Mouse (Mus musculus): Measurements from ENCODE around the gene Rhoa. TPM values are rescaled to one million over a fixed set of nuclear protein-coding genes. Genes with fewer than 3 reads are reported as not detected.

Rhoa gene
- polyA plus RNA-seq, 1 experiment from 2014 or later, result 151 TPM

DNA sequence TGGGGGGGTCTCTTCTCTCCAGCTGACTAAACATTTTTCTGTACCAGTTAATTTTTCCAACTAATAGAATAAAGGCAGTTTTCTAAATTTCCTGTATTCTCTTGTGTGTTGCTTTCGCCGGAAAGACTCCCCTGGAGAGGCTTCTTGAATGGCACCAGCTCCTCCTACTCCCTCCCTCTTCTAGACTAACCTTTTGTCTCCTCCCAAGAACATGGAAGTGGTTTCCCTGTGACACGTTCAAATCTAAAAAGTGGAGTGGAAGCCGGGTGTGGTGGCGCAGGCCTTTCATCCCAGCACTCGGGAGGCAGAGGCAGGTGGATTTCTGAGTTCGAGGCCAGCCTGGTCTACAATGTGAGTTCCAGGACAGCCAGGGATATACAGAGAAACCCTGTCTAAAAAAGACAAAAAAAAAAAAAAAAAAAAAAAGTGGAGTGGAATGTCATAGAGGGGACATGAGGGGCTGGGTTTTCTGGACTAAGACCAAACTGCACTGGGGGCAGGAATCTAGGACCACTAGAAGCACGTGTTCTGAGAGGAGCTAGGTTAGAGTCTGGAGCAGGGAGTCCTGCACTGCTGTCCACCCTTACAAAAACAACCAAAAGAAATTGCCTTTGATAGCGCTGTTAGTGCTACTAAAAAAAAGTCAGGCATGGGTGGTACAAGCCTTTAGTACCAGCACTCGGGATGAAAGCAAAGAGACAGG is 32.1 kb downstream of the Rhoa start:
- WGBS, result 71% methylated on average over 10 of the region's 10 CpGs

DNA sequence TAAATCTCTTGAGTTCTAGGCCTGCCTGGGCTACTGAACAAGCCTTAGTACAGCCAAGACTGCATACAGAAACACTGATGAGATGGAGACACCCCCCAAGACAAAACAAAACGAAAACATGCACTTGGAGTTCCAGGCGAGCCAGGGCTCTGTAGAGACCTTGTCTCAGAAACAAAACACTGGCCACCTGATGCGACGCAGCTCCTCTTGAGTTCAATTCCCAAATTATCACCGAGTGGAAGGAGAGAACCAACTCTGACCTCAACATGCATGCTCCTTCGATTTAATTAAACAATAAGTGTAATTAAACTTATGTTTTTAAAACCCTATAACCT is 32.6 kb downstream of the Rhoa start:
- Histone ChIP-seq H3K36me3 (ENCODE audit: control insufficient read depth, insufficient read depth, low read length) (peaks cover 14% of the 10 kb centered on the region; the same call in 1 of the 2 replicates), H3K27ac (ENCODE audit: low read depth, low read length) (peak overlapping the region; percentile 89), H3K4me1 (ENCODE audit: control insufficient read depth, insufficient read depth, low read length) (peaks cover 15% of the 10 kb centered on the region), H3K9me3 (ENCODE audit: control insufficient read depth, low read length) (no peaks in the 10 kb centered on the region), H3K4me3 (ENCODE audit: low read depth, low read length) (peak overlapping the region; percentile 74), H3K9ac (replicated peaks; ENCODE audit: low read depth, low read length) (peak overlapping the region; percentile 89), H3K4me2 (ENCODE audit: low read depth, low read length) (peak overlapping the region; percentile 64), H3K27me3 (ENCODE audit: control insufficient read depth, insufficient read depth, low read length) (no peaks in the 10 kb centered on the region)
- 33% methylated on average over 6 of the region's 6 CpGs for WGBS
- no peak for ATAC-seq (ENCODE audit: low read depth)

More for the DNA sequence above, 32.1 kb downstream of the Rhoa start:
- Histone ChIP-seq H3K9me3 (ENCODE audit: control insufficient read depth, low read length) (no peaks in the 10 kb centered on the region), H3K36me3 (ENCODE audit: control insufficient read depth, insufficient read depth, low read length) (peaks cover 14% of the 10 kb centered on the region; the same call in 1 of the 2 replicates), H3K4me3 (ENCODE audit: low read depth, low read length) (0 out of 2 replicates have a peak overlapping the region, but pooled peaks have one; percentile 74), H3K27me3 (ENCODE audit: control insufficient read depth, insufficient read depth, low read length) (no peaks in the 10 kb centered on the region), H3K9ac (replicated peaks; ENCODE audit: low read depth, low read length) (peak overlapping the region; percentile 89), H3K4me1 (ENCODE audit: control insufficient read depth, insufficient read depth, low read length) (peaks cover 15% of the 10 kb centered on the region), H3K4me2 (ENCODE audit: low read depth, low read length) (peak overlapping the region; percentile 64; the same call in 1 of the 2 replicates), H3K27ac (ENCODE audit: low read depth, low read length) (peak overlapping the region; percentile 89)
- no peak for ATAC-seq (ENCODE audit: low read depth)

DNA sequence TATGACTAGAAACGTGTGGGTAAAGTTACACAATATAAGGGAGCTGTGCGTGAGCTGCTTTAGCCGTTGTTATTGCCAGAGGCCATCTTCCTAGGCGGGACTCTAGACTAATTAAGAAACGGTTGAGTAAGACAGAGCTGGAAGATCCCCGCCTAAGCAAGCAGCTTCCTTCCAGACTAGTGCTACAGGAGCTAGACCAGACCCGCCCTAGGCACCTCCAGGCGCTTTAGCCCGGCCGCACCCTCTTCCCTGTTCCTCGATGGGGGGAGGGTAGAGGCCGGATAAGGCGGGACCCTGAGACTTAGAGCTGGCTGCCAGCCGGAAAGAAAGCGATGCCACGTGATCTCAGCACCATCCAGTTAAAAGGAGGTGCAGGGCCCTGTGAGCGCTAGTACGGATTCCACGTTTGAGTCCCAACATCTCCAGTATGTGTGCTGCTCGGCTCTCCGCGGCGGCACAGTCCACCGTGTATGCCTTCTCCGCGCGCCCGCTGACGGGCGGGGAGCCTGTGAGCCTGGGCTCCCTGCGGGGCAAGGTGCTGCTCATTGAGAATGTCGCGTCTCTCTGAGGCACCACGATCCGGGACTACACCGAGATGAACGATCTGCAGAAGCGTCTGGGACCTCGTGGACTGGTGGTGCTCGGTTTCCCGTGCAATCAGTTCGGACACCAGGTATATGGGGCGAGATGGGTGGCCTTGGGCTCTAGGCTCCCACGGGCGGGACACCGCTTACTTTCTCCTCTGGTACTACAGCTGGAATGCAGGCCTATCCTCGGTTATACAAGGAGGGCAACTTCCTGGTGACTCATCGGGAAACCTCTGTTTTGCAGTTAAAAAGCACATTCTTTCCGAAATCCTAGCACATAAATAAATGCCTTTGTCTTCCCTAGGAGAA is 33.2 kb downstream of the Rhoa start, which contains the start of gene Gpx1:
TSS of gene Gpx1 (plus strand) at position 18 of the 896 bp plus-strand sequence.
- no peaks in the 10 kb centered on the region for H3K9me3 ChIP-seq (ENCODE audit: control insufficient read depth, low read length)
- H3K4me2 ChIP-seq (ENCODE audit: low read depth, low read length), result peak within 1 kb of the TSS; percentile 64
- peak within 1 kb of the TSS; percentile 89 for H3K9ac ChIP-seq (replicated peaks; ENCODE audit: low read depth, low read length)
- peaks cover 12% of the 10 kb centered on the region; the same call in 1 of the 2 replicates for H3K36me3 ChIP-seq (ENCODE audit: control insufficient read depth, insufficient read depth, low read length)
- H3K27ac ChIP-seq (ENCODE audit: low read depth, low read length), result peak within 1 kb of the TSS; percentile 89
- H3K4me3 ChIP-seq (ENCODE audit: low read depth, low read length), result peak within 1 kb of the TSS; percentile 74
- H3K27me3 ChIP-seq (ENCODE audit: control insufficient read depth, insufficient read depth, low read length), result no peaks in the 10 kb centered on the region
- H3K4me1 ChIP-seq (ENCODE audit: control insufficient read depth, insufficient read depth, low read length), result peaks cover 15% of the 10 kb centered on the region
- WGBS, result under 1% methylated on average over 49 of the region's 49 CpGs
- ATAC-seq (ENCODE audit: low read depth), result peak; percentile 95

DNA sequence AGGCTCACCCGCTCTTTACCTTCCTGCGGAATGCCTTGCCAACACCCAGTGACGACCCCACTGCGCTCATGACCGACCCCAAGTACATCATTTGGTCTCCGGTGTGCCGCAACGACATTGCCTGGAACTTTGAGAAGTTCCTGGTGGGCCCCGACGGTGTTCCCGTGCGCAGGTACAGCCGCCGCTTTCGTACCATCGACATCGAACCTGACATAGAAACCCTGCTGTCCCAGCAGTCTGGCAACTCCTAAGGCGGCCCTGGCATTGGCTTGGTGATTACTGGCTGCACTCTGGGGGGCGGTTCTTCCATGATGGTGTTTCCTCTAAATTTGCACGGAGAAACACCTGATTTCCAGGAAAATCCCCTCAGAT is 33.9 kb downstream of the Rhoa start:
- WGBS, result 15% methylated on average over 20 of the region's 20 CpGs
- no peak for ATAC-seq (ENCODE audit: low read depth)
- Histone ChIP-seq H3K9me3 (ENCODE audit: control insufficient read depth, low read length) (no peaks in the 10 kb centered on the region), H3K27ac (ENCODE audit: low read depth, low read length) (peak overlapping the region; percentile 89; the same call in 1 of the 2 replicates), H3K27me3 (ENCODE audit: control insufficient read depth, insufficient read depth, low read length) (no peaks in the 10 kb centered on the region), H3K36me3 (ENCODE audit: control insufficient read depth, insufficient read depth, low read length) (peaks cover 9% of the 10 kb centered on the region; the same call in 1 of the 2 replicates), H3K4me1 (ENCODE audit: control insufficient read depth, insufficient read depth, low read length) (peaks cover 15% of the 10 kb centered on the region), H3K4me3 (ENCODE audit: low read depth, low read length) (peak overlapping the region; percentile 74), H3K9ac (replicated peaks; ENCODE audit: low read depth, low read length) (peak overlapping the region; percentile 89), H3K4me2 (ENCODE audit: low read depth, low read length) (peak overlapping the region; percentile 64)

DNA sequence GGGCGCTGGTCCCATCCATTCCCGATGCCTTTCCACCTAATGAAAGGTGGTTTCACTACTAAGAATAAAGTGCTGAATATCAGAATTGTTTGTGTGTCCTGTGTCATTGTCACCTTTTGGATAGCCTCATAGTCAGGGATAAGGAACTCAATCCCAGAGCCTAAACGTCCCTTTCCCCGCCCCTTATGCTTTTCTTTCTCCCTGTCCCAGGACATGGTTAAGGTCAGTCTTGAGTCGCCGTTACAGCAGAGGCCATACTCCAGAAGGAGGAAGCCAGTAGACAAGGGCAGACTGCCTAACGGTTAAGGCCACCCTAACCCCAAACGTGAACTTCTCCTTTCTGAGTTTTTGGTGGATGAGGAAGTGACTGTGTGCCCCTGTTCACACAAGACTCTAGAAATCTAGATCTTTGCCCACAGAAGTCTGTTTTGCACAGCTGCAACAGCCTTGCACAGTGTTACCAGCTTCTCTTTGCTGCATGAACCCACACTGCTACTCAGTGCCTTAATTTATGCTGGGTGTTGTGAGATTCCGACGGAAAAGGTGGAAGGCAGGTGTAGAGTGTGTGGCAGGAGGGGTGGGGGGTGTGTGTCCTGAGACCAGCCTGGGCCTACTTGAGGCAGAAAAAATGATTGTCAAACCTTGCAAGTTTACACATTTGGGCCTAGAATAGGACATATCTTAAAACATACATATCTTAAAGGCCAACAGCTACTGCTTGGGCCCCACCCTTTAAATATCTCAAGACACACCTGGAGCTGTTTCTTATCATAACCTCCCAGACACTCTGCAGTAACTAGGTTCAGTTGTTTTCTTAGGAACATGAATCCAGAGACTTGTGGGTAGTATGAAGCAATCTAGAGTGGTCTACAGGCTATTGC is 34.6 kb downstream of the Rhoa start:
- 69% methylated on average over 10 of the region's 10 CpGs for WGBS
- Histone ChIP-seq H3K9ac (replicated peaks; ENCODE audit: low read depth, low read length) (peak overlapping the region; percentile 89; the same call in 1 of the 2 replicates), H3K4me2 (ENCODE audit: low read depth, low read length) (peak overlapping the region; percentile 64), H3K9me3 (ENCODE audit: control insufficient read depth, low read length) (no peaks in the 10 kb centered on the region), H3K27me3 (ENCODE audit: control insufficient read depth, insufficient read depth, low read length) (no peaks in the 10 kb centered on the region), H3K4me1 (ENCODE audit: control insufficient read depth, insufficient read depth, low read length) (peaks cover 15% of the 10 kb centered on the region), H3K4me3 (ENCODE audit: low read depth, low read length) (peak overlapping the region; percentile 74), H3K27ac (ENCODE audit: low read depth, low read length) (no peak overlapping the region), H3K36me3 (ENCODE audit: control insufficient read depth, insufficient read depth, low read length) (0 out of 2 replicates have a peak, but pooled peaks cover 3% of the 10 kb centered on the region)
- no peak for ATAC-seq (ENCODE audit: low read depth)

DNA sequence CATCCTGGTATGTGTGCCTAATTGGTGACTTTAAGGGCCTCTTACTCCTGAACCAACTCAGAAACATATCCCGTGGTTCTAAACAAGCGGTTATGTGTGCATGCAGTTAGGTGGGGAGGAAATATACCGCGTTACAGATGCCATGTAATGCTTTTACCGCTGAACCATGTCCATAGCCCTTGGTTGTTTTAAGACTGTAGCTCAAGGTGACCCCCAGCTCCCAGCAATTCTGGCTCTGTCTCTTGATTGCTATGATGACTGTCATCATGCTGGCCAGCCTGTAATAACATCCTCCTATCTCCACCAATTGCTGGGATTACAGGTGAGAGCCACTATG is 35.2 kb downstream of the Rhoa start:
- peaks cover 19% of the 10 kb centered on the region for H3K4me1 ChIP-seq (ENCODE audit: control insufficient read depth, insufficient read depth, low read length)
- H3K36me3 ChIP-seq (ENCODE audit: control insufficient read depth, insufficient read depth, low read length), result 0 out of 2 replicates have a peak, but pooled peaks cover 2% of the 10 kb centered on the region
- 87% methylated on average over 5 of the region's 5 CpGs for WGBS
- H3K9ac ChIP-seq (replicated peaks; ENCODE audit: low read depth, low read length), result no peak overlapping the region
- H3K27ac ChIP-seq (ENCODE audit: low read depth, low read length), result no peak overlapping the region
- H3K4me3 ChIP-seq (ENCODE audit: low read depth, low read length), result no peak overlapping the region
- H3K9me3 ChIP-seq (ENCODE audit: control insufficient read depth, low read length), result no peaks in the 10 kb centered on the region
- no peak for ATAC-seq (ENCODE audit: low read depth)
- H3K4me2 ChIP-seq (ENCODE audit: low read depth, low read length), result 0 out of 2 replicates have a peak overlapping the region, but pooled peaks have one; percentile 64
- H3K27me3 ChIP-seq (ENCODE audit: control insufficient read depth, insufficient read depth, low read length), result no peaks in the 10 kb centered on the region

DNA sequence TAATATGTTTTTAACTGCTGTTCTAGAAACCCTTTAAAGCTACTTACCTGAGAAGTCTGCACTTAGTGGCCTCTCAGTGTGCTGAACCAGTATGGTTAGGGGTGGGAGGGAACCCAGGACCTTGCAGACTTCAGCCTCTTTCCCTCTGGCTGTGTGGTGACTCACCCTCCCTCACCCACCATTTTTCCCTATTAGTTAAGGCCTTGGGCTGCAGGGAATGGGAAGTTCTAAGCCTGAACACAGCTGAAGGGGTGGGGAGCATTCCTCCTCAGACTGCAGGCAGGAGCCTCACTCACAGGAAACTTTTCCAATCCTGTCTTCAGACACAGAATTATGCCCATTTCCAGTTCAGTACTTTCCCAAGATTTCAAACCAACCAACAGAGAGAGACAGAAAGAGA is 35.9 kb downstream of the Rhoa start:
- no peak overlapping the region for H3K9ac ChIP-seq (replicated peaks; ENCODE audit: low read depth, low read length)

DNA sequence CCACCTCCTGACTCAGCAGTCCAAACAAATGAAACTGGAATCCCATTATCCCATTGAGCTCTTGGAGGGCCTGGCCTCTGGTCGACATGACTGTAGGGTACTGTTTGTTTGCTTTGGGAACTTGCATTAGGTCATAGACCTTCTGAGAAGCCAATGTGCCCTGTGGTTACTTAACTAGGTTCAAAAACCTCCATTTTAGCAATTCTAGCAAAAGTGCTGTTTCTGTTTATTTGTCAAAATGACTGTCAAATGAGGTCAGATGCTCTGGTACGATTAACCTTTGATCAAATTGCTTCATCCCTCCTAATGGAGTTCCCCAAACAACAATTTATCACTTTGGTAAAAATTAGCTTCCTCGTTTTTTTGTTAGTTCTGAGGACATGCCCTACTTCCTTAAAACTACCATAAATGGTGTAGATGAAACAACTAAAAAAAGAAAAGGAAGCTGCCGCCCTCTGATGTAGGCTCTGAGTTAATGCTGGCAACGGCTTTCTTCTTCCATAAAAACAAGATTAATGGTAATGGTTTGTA is 36.4 kb downstream of the Rhoa start:
- no peak overlapping the region for H3K4me2 ChIP-seq (ENCODE audit: low read depth, low read length)
- no peak overlapping the region for H3K4me3 ChIP-seq (ENCODE audit: low read depth, low read length)
- whole genome bisulfite sequencing, result 46% methylated on average over 5 of the region's 5 CpGs
- no peaks in the 10 kb centered on the region for H3K36me3 ChIP-seq (ENCODE audit: control insufficient read depth, insufficient read depth, low read length)
- H3K27me3 ChIP-seq (ENCODE audit: control insufficient read depth, insufficient read depth, low read length), result no peaks in the 10 kb centered on the region
- peaks cover 20% of the 10 kb centered on the region for H3K4me1 ChIP-seq (ENCODE audit: control insufficient read depth, insufficient read depth, low read length)
- no peak for ATAC-seq (ENCODE audit: low read depth)
- H3K9me3 ChIP-seq (ENCODE audit: control insufficient read depth, low read length), result no peaks in the 10 kb centered on the region
- H3K9ac ChIP-seq (replicated peaks; ENCODE audit: low read depth, low read length), result no peak overlapping the region
- H3K27ac ChIP-seq (ENCODE audit: low read depth, low read length), result no peak overlapping the region

More for the DNA sequence above, 35.9 kb downstream of the Rhoa start:
- Histone ChIP-seq H3K27ac (ENCODE audit: low read depth, low read length) (no peak overlapping the region), H3K36me3 (ENCODE audit: control insufficient read depth, insufficient read depth, low read length) (no peaks in the 10 kb centered on the region), H3K4me1 (ENCODE audit: control insufficient read depth, insufficient read depth, low read length) (peaks cover 20% of the 10 kb centered on the region), H3K9me3 (ENCODE audit: control insufficient read depth, low read length) (no peaks in the 10 kb centered on the region), H3K27me3 (ENCODE audit: control insufficient read depth, insufficient read depth, low read length) (no peaks in the 10 kb centered on the region), H3K4me2 (ENCODE audit: low read depth, low read length) (no peak overlapping the region), H3K4me3 (ENCODE audit: low read depth, low read length) (no peak overlapping the region)
- no peak for ATAC-seq (ENCODE audit: low read depth)

Measured in neural tube, embryonic 14.5 days (tissue).